Mouse (Mus musculus): Measurements from ENCODE around the gene Carnmt1. TPM values are rescaled to one million over a fixed set of nuclear protein-coding genes. Genes with fewer than 3 reads are reported as not detected.

Gene Carnmt1
- polyA plus RNA-seq, 1 experiment = 10.8 TPM

DNA sequence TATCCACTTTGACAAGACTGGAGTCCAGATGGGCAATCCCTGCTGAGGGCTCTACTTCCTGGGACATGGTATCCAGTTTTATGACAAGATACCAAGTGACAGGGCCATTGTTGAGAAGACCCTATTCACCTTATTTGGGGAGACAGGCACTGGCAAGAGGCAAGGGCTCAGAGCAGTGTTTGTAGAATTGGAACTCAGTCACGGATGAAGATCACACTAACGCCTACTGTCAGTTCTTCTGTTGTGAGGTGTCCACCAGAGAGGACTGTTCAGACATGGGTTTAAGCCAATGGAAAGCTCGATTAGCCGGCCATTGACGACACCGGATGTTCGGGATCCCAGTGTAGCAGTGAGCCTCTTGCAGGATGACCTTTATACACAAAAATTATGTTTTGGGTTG lies 1.0 kb upstream of the Carnmt1 start:
- H3K4me1 ChIP-seq (ENCODE audit: control insufficient read depth, insufficient read depth, low read length) = peaks cover 21% of the 10 kb centered on the region
- H3K27ac ChIP-seq (ENCODE audit: insufficient read depth, low read depth, low read length) = no peak overlapping the region
- TF ChIP-seq CTCF (IDR thresholded peaks at IDR 0.05; ENCODE audit: low read depth, low read length) (no peak), POLR2A (IDR thresholded peaks at IDR 0.05; ENCODE audit: borderline replicate concordance, low read depth, low read length) (no peak)
- H3K4me3 ChIP-seq (ENCODE audit: insufficient read depth, low read length) = no peak overlapping the region

DNA sequence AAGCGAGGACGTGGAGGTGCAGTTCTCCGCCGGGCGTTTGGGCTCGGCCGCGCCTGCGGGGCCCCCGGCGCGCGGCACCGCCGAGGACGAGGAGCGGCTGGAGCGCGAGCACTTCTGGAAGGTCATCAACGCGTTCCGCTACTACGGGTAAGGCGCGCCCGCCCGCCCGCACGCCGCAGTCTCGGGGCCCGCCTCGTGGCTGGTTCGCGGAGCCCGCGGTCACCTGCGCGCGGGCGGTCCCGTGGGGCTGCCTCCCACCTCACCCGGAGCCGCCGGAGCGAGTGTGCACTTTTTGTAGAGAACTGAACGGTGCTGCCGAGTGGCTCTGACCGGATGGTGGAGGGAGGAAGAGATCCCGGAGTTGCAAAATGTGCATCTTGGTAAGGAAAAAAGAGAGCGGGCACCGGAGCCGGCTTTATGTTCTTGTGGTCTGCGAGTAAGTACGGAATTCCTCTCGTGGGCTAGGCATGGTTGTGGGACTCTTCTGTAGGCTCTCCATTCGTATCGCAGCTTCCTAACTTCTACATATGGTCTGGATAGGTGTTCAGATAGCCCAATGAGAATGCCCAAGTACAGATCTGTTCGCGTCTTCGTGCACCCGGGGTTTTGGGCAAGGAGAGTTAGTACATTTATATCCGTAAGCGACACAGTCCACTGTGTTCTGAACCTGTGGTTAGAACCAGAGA lies 635 bp downstream of the Carnmt1 start:
- no peak for TF ChIP-seq CTCF (IDR thresholded peaks at IDR 0.05; ENCODE audit: low read depth, low read length)
- no peak for TF ChIP-seq POLR2A (IDR thresholded peaks at IDR 0.05; ENCODE audit: borderline replicate concordance, low read depth, low read length)
- H3K27ac ChIP-seq (ENCODE audit: insufficient read depth, low read depth, low read length) = peak overlapping the region; percentile 58

DNA sequence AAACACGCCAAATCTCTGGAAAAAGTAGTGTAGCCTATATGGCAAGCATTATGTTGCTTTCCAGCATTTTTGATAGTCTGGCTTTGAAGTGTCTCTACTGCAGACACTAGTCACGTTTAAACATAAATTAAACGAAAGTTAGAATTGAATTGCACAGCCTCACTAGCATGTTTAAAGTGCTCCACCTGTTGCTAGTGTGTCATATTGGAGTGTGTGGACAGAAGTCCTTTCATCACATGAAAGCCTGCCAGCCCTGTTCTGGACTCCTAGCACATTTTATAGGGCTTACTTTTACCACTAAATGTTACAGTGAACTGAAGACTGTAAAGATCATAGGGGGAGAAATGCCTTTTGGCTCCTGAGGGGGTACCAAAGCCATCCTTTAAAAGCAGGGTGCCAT lies 1.9 kb downstream of the Carnmt1 start:
- TF ChIP-seq CTCF (IDR thresholded peaks at IDR 0.05; ENCODE audit: low read depth, low read length) (no peak), POLR2A (IDR thresholded peaks at IDR 0.05; ENCODE audit: borderline replicate concordance, low read depth, low read length) (no peak)
- H3K27ac ChIP-seq (ENCODE audit: insufficient read depth, low read depth, low read length) = no peak overlapping the region
- H3K4me1 ChIP-seq (ENCODE audit: control insufficient read depth, insufficient read depth, low read length) = peaks cover 21% of the 10 kb centered on the region
- H3K4me3 ChIP-seq (ENCODE audit: insufficient read depth, low read length) = no peak overlapping the region

More for the DNA sequence above, 635 bp downstream of the Carnmt1 start:
- H3K4me1 ChIP-seq (ENCODE audit: control insufficient read depth, insufficient read depth, low read length) = peaks cover 21% of the 10 kb centered on the region
- peak overlapping the region; percentile 72 for H3K4me3 ChIP-seq (ENCODE audit: insufficient read depth, low read length)

DNA sequence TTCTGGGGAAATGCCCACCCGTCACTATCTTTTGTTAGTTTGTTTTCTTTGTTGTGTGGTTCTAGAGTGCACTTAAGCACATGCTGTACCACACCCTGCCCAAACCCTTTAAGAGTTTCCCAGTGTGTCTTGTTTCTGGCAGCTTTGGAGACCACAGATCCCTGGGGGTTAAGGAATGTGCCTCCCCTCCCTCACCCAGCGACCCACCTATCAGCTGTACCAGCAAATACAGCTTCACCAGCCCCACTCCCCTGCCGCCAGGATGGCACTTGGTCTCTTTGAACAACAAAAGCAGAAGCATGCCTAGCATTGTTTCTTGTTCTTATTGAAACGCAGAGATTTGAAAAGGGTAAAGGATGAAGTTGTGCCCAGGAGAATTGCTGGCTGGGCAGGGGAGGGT lies 2.6 kb downstream of the Carnmt1 start:
- H3K4me1 ChIP-seq (ENCODE audit: control insufficient read depth, insufficient read depth, low read length) = peaks cover 21% of the 10 kb centered on the region
- H3K27ac ChIP-seq (ENCODE audit: insufficient read depth, low read depth, low read length) = no peak overlapping the region
- TF ChIP-seq POLR2A (IDR thresholded peaks at IDR 0.05; ENCODE audit: borderline replicate concordance, low read depth, low read length) (no peak), CTCF (IDR thresholded peaks at IDR 0.05; ENCODE audit: low read depth, low read length) (no peak)
- H3K4me3 ChIP-seq (ENCODE audit: insufficient read depth, low read length) = no peak overlapping the region

DNA sequence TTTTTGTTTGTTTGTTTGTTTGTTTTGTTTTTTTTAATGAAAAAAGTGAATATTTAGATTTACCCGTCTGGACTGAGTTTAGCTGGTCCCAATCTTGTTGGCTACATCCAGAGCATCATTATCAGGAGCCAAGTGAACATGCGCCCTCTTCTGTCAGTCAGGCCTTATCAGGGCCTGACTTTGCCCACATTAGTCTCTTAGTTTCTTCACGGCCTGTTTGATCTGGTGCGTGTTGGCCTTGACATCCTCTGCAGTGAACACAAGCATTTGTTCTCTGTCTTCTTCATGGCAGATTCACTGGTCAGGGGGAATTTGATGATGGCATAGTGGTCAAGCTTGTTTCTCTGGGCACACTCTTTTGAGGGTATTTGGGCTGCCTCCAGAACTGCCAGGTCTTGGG lies 11.6 kb downstream of the Carnmt1 start:
- no peak overlapping the region for H3K27ac ChIP-seq (ENCODE audit: insufficient read depth, low read depth, low read length)
- H3K4me3 ChIP-seq (ENCODE audit: insufficient read depth, low read length) = no peak overlapping the region
- TF ChIP-seq CTCF (IDR thresholded peaks at IDR 0.05; ENCODE audit: low read depth, low read length) (no peak), POLR2A (IDR thresholded peaks at IDR 0.05; ENCODE audit: borderline replicate concordance, low read depth, low read length) (no peak)
- H3K4me1 ChIP-seq (ENCODE audit: control insufficient read depth, insufficient read depth, low read length) = no peaks in the 10 kb centered on the region

DNA sequence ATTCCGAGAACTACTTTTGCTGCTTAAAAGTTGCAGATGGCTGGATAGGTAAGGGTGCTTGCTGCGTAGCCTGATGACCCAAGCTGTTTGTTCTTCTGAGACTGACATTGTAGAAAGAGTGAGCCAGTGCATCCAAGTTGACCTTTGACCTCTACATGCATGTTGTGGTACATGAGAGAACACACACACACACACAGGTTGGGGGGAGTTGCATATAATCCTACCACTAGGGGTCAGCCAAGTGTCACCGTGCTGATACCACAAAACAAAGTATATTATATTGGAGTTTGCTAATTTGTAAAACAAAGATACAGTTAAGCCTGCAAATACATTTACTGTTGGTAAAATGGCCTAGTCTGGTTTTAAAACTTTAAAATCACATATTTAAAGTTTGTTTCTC lies 17.0 kb downstream of the Carnmt1 start:
- no peak overlapping the region for H3K4me3 ChIP-seq (ENCODE audit: insufficient read depth, low read length)
- no peak overlapping the region for H3K27ac ChIP-seq (ENCODE audit: insufficient read depth, low read depth, low read length)
- TF ChIP-seq POLR2A (IDR thresholded peaks at IDR 0.05; ENCODE audit: borderline replicate concordance, low read depth, low read length) (no peak), CTCF (IDR thresholded peaks at IDR 0.05; ENCODE audit: low read depth, low read length) (no peak)
- no peaks in the 10 kb centered on the region for H3K4me1 ChIP-seq (ENCODE audit: control insufficient read depth, insufficient read depth, low read length)

DNA sequence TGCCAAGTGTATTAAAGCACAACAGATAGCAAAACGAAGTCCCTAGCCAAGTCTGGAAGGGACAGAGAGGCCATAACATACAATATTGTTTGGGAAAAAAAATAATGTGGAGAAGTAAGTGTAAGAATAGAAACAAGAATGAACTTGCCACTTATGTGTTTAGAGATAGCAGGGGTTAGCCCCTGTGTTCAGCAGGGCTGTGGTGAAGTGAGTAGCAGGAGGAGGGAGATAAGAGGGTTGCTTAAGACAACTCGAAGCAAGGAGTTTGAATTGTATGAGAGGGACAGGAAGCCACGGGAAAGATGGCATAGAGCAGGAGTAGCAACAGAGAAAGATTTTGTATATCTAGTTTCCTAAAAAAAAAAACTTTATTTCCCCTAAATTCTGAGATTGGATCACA lies 21.6 kb downstream of the Carnmt1 start:
- Histone ChIP-seq H3K4me1 (ENCODE audit: control insufficient read depth, insufficient read depth, low read length) (no peaks in the 10 kb centered on the region), H3K4me3 (ENCODE audit: insufficient read depth, low read length) (no peak overlapping the region), H3K27ac (ENCODE audit: insufficient read depth, low read depth, low read length) (no peak overlapping the region)
- TF ChIP-seq CTCF (IDR thresholded peaks at IDR 0.05; ENCODE audit: low read depth, low read length) (no peak), POLR2A (IDR thresholded peaks at IDR 0.05; ENCODE audit: borderline replicate concordance, low read depth, low read length) (no peak)

DNA sequence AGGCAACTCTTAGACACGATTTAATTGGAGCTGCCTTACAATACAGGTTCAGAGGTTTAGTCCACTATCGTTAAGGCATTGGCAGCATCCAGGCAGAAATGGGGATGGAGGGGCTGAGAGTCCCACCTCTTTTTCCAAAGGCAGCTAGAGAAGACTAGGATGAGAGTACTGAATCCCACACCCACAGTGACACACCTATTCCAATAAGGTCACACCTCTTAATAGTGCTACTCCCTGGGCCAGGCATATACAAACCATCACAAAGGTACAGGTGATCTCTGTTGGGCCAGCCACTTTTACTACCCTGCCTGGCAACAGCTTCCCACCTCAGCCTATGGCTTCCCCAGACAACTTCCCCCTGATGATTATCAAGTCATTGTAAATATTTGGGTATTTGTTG lies 22.2 kb downstream of the Carnmt1 start:
- Histone ChIP-seq H3K27ac (ENCODE audit: insufficient read depth, low read depth, low read length) (no peak overlapping the region), H3K4me3 (ENCODE audit: insufficient read depth, low read length) (no peak overlapping the region), H3K4me1 (ENCODE audit: control insufficient read depth, insufficient read depth, low read length) (no peaks in the 10 kb centered on the region)
- no peak for TF ChIP-seq POLR2A (IDR thresholded peaks at IDR 0.05; ENCODE audit: borderline replicate concordance, low read depth, low read length)
- TF ChIP-seq CTCF (IDR thresholded peaks at IDR 0.05; ENCODE audit: low read depth, low read length) = no peak

DNA sequence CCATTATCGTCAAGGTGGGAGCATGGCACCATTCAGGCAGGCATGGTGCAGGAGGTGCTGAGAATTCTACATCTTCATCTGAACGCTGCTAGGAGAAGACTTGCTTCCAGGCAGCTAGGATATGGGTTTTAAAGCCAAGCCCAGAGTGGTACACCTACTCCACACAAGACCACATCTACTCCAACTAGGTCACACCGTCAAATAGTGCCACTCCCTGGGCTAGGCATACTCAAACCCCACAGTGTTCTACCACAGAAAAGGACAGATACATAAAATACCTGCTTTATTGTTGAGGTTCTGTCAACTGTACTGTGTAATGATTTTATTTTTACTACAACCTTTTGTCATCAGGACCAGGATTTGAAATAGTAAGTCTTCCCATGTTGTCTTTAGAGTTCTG lies 24.6 kb downstream of the Carnmt1 start:
- Histone ChIP-seq H3K4me3 (ENCODE audit: insufficient read depth, low read length) (no peak overlapping the region), H3K27ac (ENCODE audit: insufficient read depth, low read depth, low read length) (no peak overlapping the region), H3K4me1 (ENCODE audit: control insufficient read depth, insufficient read depth, low read length) (no peaks in the 10 kb centered on the region)
- TF ChIP-seq POLR2A (IDR thresholded peaks at IDR 0.05; ENCODE audit: borderline replicate concordance, low read depth, low read length) = no peak
- no peak for TF ChIP-seq CTCF (IDR thresholded peaks at IDR 0.05; ENCODE audit: low read depth, low read length)

DNA sequence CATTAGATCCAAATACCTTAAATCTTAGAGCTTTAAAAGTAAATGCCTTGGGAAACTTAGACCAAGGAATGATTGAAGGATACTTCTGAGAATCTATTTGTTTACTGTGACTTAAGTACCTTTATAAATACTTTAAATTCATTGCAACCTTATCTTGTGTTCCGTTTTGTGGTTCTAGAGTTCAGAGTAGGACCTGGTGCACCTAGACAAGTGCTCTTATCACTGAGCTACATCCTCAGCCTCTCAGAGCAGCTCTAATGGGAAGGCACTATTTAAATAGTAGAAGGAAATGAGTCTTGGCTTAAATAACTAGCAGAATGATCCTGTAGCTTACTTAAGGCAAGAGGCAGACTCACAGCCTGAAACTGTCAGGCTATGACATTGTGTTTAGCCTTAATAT lies 25.0 kb downstream of the Carnmt1 start:
- no peak overlapping the region for H3K27ac ChIP-seq (ENCODE audit: insufficient read depth, low read depth, low read length)
- no peaks in the 10 kb centered on the region for H3K4me1 ChIP-seq (ENCODE audit: control insufficient read depth, insufficient read depth, low read length)
- H3K4me3 ChIP-seq (ENCODE audit: insufficient read depth, low read length) = no peak overlapping the region
- no peak for TF ChIP-seq CTCF (IDR thresholded peaks at IDR 0.05; ENCODE audit: low read depth, low read length)
- no peak for TF ChIP-seq POLR2A (IDR thresholded peaks at IDR 0.05; ENCODE audit: borderline replicate concordance, low read depth, low read length)

Measured in bone marrow macrophage, adult 2 months (primary cell).